Mouse (Mus musculus) spleen, postnatal 36 days (tissue): ENCODE measurements around the gene Gm12394.
"Not testable (repeated sequence)": the region's sequence is repeated elsewhere in the genome, so short reads cannot be mapped to it uniquely, and the experiment has no call there.

Experiments
- DNase-seq, 2 experiments: peaks; one replicate each; pipeline ENCODE4 v3.0.0; 2022; ENCODE audit warnings: low spot score in 2 of 2, mixed read lengths in 1 of 2

Gene Gm12394

DNA sequence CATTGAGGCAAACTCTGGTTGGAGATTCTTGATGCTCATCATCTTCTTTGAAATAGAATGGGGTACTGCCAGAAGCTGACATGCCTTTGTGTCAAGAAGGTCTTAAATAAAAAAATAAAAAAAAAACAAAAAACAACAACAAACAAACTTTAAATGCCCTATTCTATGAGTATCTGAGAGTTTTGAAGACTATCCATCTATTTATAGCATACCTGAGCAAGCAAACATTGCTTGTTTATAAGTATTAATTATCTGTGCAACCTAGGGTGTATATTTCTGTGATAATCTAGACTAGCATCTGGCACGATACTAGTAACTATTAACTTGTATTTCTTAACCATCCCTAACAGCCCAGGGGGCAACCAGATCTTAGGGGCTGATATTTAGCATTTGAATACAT lies at the start of gene Gm12394:
Gm12394 (minus strand) TSS at position 101 of the 400 bp plus-strand sequence.
- DNase-seq: not testable (repeated sequence)

DNA sequence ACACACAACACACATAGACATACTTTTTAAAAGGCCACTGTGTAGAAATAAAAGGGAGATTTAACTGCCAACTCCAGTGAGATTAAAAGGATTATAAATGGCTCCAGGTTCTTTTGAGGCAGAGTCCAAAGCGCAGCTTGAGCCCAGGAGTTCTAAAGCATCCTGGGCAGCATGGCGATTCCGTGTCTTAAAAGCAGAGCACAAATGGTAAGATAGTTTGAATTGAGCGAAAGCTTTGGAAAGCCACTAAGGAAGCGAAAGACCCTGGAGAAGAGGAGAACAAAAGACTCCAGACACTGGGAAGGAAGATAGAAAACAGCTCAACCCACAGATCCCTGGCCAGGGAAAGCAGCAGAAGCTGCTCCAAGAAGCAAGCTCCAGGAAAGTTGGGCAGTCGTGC lies 48.4 kb upstream of the Gm12394 start:
- no peak for DNase-seq

DNA sequence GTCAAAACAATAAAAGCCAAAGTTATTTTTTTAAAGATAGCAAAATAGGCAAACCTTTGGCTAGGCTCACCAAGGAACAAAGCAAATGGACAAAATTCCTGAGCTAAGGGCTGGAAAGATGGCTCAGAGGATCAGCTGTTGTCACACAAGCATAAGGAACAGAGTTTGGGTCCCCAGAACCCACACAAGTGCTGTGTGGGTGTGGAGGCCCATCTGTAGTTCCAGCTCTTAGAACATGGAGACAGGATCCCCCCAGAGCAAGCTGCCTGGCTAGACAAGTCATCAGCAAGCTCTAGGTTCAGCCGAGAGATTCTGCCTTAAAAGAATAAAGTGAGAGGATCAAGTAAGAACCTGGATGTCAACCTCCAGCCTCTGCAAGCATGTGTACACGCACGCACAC lies 48.0 kb upstream of the Gm12394 start:
- DNase-seq: no peak

DNA sequence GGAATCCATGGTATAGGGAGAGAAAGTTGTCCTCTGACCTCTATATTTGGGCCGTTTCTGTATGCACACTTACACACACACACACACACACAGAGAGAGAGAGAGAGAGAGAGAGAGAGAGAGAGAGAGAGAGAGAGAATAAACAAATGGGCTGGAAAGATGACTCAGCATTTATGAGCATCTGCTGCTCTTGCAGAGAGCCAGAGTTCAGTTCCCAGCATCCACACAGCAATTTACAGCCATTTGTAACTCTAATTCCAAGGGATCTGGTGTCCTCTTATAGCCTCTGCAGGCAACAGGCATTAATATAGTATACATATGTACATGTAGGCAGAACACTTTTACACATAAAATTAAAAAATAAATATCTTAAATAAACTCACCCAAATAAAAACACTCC lies 47.4 kb upstream of the Gm12394 start:
- DNase-seq: no peak

DNA sequence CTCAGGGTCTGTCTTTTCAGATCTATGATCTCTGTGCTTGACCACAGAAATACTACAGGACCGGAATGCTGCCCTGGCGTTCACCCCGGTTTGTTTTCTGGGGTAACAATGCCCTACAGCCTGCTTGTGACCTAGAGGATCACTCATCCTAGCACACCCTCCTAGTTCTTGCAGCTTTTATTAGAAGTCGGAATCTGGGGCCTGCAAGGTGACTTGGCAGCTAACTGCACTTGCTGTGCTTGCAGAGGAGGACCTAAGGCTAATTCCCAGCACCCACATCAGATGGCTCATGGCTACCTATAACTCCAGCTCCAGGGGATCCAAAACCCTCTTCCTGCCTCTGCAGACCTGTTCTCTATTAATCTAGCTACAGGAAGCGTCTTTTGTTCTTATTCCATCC lies 46.2 kb upstream of the Gm12394 start:
- no peak for DNase-seq

DNA sequence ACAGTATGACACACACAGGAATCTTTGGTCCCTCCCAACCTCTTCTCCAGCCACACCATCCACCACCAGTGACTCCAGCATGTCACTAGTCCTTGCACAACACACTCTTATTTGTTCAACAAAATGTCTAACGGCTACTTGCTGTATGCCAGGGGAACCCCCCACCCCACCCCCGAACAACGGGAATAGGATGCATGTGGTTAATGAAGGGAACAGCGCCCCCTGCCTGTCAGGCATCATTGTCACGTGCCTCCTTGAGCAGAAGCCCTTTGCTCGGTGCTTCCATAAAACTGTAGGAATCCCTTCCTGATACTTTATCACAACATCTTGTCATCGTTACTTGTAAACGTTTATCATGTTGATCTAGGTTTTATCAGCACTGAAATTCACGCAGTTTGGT lies 45.6 kb upstream of the Gm12394 start:
- DNase-seq: no peak

DNA sequence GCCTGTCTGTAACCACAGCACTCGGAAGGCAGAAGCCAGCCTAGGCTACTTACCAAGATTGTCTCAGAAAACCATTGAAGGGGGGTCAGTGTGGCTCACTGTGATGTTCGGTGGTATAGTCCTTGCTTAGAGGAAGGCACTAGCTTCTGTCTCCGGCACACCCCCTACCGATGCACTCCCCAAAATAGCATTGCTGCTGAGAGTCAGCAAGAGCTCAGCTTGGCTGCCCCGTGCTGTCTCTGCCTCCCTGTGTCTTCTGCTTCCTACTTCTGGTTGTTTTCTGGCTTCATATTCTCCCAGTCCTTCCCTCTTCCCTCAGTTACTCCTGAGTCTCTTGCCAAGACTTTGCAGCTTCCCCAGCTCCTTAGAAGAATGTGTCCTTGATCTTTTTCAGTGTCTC lies 44.3 kb upstream of the Gm12394 start:
- DNase-seq: no peak

DNA sequence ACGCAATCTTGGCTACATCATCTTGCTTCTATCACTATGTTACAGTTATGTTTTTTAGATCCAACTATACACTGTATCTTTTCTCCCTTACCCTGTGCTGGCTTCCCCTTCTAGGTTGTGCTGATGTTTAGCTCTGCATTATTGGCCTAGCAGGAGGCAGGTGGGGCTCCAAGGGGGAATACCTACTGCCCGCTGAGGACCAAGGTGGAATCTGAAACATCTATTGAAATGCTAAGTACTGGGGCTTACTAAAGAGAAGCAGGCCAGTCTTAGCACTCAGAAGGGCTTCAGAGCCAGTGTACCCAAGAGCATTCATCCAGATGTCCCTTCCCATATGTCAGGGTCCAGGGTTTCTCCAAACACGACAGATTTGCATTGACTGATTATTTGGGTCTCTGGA lies 42.3 kb upstream of the Gm12394 start:
- no peak for DNase-seq

DNA sequence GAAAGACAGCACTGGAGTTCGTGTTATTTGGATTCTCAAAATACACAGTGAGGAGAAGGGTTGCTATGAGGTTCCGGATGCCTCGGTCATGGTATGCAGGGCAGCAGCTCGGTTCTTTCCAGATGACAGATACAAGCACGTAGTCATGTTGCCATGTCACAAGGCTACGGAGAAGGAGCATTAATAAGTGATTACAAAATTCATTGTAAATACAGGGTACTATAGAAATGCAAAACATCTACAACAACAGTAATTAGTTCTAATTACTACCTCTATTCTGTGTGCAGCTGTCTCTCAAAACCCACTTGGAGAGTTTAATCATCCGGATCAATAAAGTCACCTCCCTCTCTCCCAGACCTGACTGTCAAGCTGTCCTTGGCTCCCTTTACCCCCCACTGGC lies 38.5 kb upstream of the Gm12394 start:
- no peak for DNase-seq

DNA sequence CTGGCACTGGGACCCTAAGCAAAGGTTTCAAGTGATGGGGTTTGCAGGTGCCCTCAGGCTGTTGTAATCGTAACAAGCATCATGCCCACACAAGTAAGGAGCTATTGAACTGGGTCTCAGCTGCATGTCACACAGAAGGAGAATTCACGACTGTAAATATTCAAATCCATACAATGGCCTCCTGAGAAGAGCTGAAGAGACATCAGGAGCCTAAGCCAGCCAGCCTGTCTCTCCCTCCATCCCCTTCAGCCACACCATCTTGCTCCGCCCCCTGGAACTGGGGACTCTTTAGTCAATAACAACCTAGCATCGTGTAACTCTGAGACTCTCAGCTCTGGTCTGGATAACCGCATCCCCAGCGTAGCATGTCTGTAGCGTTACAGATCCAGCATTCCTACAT lies 34.6 kb upstream of the Gm12394 start:
- no peak for DNase-seq

DNA sequence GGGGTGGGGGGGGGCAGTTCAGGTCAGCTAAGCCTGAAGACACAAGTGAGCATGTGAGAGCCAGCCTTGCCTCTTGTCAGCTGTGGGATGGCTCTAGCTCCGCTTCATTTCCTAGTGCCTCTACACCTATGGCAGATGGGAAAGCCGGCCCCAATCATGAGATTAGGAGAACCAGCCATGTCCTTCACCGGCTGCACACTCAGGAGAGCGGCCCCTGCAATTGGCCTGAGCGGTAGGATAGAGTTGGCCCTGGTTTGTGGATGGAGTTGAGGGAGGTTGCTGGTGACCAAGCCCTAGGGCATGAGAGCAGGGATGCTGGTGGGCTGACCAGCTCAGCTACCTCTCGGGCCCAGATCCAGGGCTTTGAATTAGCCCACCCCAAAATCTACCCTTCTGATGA lies 32.2 kb upstream of the Gm12394 start:
- no peak for DNase-seq

DNA sequence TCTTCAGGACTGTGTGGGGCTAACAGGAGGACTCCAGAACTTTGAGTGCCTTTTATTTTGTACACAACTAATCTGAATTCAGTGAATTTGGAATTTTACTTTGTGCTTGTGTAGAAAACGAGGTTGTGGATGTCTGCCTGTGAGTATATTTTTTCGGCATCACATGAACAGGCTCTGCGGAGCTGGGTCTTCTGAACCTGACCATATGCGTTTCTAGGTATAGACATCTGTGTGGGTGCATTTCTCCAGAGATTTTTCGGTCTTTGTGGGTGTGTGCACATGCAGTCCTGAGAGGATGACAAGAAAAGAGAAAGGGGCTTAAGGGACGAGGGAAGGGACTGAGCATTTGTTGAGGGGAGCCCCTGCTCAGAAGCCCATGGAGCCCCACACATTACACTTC lies 30.4 kb upstream of the Gm12394 start:
- no peak for DNase-seq

DNA sequence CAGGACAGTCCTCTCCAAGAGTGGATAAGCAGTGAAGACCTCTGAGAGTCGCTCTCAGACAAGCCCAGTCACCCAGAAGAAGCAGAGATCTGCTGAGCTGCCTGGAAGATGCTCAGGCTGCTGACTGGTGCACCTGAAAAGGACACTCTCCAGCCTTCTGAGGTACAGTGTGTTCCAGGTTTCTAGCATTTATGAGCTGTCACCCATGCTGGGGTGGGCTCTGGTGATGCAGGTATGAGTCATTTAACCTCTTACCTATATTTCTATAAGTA lies 24.0 kb upstream of the Gm12394 start:
- DNase-seq: no peak

DNA sequence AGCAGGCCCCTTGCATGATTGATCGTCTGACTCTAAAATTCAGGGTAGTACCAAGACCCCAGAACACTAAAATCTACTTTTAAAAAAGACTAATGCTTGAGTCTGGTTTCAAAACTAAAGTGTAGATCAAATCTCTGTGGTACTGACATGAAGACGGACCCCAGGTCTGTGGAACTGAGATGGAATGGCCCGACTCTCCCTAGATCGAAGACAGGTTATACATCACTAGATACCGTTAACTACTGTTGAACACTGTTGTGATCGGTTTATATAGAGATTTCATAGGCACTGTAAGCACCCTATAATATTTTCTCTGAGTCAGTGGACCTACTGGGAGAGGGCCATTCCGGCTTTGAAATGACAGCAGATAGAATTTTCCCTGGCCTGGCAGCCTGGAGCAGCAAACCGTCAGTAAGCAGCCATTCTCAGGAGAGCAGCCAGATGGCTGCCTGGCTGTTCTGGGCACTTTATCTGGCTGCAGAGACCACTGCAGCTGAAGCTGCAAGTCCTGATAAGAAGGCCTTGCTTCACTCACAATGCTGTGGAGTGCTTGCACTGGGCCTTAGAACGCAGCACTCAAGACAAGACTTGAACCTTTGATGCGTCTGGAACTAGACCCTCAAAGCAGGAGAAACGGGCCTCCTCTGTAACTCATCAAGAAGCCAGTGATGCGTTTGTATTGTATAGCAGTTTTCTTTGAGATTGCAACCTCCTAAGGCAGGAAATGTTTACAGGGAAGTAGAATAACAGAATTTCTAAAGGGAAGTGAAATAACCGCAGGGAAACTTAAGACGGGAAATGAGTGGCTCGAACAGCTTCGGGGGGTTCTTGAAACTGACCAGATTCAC lies 23.5 kb upstream of the Gm12394 start:
- peak; percentile 49 to 67 for DNase-seq

DNA sequence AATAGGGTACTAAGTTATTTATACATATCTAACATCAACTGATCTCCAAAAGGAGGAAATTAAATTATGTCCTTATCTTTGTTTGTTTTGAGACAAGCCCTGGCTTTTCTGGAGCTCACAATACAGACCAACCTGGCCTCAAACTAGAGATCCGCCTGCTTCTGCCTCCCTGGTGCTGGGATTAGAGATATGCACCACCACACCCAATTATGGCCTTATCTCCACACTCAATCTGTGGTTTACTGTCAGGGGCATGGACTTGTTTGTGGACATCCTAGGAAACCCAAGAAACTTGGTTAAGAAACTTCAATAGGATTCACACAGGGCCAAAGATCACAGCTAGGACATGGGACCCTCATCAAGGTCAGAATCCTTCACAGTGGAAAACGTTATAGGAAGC lies 21.1 kb upstream of the Gm12394 start:
- DNase-seq: no peak

DNA sequence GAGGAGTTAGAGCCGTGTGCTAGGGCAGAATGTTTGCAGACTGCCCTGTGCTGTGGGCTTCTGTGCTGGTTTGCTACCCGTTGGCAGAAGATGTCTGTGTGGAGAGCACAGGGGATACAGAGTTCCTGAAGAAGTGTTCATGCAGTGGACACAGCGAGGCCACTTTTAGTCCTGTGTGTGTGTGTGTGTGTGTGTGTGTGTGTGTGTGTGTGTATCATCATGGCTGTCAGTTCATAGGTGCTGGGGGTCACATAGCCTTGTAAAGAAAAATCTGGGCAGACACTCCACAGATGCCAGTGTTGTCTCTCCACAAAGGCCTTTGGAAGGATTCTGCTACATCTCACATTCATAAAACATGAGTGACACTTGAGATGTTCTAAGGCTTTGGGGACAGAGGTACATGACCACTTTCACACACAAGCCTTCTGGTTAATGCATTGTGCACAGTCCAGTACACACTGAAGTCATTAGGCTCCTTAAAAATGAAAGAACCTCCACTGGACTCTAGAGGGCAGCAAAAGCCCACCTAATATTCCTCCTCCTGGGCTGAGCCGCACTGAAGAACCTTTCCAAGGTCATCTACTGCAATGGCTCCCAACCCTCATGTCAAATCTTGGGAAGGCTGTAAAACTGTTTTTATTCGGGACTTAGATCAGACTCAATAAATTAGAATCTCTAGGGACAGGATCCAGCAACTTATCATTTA lies 20.2 kb upstream of the Gm12394 start:
- DNase-seq: peak; percentile 30 to 45

DNA sequence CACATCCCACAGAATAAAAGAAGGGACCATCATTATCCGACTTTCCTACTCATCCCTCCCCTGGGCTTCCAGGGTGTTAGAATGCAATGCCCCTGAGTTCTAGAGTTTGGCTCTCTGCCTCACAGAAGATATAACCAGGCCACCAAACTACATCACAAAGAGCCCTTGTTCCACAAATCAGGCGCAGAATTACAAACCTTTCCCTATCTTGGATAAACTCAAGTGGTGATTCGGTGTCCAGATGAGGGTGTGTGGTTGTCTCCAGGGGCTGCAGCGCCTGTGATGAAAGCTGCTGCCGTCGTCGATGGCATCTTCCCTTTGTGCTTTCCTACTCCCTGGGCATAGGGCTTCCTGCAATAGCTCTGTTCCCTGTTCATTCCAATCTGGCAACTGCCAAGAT lies 17.6 kb upstream of the Gm12394 start, which contains the start of gene Fam205c:
Fam205c (minus strand) TSS at position 101 of the 400 bp plus-strand sequence.
- no peak for DNase-seq

DNA sequence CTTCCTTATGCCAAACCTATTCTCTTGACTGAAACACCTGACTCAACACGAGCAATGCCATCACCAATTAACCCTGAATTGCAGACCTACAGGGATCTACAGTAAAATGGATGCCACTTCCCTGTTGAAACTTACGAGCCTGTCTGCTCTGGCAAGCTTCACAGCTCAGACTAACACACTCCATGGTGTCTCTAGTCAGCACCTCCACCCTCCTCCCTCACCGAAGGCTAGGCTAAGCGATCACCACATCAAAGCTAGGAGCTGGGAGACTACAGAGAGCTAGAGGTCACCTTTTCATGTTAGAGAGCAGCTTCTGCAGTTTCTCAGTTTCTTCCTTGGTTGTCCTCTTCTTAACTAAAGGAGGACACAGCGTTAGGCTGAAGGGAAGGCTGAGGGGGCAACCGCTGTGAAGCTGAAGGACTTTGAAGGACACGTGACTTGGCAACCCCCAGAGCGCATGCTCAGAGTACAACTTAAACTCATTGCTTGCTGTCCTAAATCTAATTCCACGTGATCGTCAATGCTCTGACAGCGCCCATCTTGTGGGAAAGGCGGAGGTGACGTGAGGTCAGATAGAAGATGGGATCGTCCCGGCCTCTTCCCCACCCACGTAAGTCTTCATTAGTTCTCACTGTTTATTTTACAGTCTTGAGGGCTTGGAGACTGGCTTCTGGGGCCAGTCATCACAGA lies 16.3 kb upstream of the Gm12394 start:
- no peak for DNase-seq

DNA sequence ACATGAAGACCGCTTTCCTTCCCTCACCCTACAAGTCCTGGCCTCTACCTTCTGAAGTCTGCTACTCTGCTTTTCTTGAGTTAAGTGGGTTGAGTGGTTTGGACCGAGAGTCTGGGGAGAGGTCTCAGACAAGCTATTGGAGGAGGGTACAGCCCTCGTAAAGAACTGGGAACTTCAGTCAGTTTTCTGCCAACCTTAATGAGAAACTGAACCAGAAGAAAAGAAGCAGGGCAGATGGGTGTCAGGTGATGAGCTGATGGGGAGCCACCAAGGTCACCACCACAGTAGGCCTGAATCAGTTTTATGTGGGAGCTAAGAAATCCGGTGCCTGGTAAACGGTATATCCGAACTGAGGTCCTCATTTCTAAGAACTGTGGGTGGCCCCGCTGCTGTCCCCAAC lies 15.6 kb upstream of the Gm12394 start:
- no peak for DNase-seq

DNA sequence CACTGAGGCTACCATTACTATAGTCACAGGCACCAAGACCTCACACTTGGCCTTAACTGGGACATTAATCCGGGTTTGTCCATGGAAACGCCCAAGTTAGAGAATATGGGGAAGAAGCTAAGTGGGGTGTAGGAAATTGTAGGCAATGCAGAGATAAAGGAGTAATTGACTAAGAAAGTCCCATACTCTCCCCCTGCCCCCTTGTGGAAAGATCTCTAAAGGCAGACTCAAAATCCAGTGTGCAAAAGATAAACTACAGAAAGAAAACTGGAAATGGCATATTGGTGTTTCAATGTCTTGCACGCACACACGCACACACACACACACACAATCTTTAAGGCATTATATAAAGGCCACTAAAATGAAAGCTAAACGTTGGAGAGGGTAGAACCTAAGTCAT lies 14.2 kb upstream of the Gm12394 start:
- DNase-seq: no peak

DNA sequence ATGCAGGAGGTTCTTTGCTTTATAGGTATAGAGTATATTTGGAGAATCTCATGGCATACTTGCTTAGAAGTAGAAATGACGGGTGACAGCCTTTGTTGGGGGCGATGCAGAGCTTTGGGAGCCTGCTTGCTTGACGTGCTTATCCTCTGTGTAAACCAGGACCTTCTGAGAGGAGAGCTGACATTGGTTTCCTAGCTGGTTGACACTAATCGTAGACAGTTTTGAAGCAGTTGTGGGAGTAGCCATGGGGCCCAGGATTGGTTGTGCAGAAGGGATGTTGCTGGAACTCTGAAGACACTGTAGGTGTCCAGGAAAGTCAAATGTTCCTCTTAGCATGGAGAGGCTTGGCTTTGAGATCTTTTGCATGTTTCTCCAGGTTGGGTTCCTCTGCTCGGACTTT lies 11.6 kb upstream of the Gm12394 start:
- DNase-seq: no peak

DNA sequence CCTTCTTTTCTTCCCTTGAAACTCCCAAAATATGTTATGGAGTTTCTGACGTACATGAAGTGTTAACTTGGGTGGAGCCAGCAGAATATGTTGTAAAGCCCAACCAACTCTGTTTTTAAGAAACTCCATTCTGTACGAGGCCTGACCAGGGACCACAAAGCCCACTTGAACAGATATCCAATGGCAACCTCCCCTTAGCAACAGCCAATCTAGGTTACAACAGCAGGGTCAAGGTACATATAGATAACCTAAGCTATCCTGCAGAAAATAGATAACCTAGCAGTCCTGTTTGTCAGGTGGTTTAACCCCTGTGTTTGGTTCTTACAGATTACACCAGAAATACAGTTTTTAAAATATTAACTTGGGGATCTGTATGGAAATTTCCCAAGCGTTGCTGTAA lies 10.8 kb upstream of the Gm12394 start:
- DNase-seq: peak in 1 of 2 experiments; percentile 33

DNA sequence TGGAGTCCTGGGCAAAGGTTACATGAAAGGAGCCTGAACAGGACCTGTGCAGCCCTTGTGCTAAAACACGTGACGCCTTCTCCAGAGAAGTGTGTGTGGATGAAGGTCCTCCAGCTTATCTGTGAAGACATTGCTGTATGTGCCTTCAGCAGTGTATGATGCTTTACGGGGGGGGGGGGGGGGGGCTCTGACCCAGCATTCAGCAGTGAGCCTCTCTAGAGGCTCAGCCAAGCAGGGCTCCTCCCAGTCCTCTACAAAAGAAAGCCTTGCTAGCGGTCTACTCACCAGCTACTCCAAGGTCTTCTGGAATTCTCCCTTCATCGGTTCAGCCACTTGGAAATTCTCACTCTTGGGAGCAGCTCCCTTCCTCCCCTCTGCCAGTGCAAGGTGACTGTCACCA lies 6.9 kb upstream of the Gm12394 start:
- DNase-seq: not testable (repeated sequence)
